Mouse (Mus musculus): ENCODE results near the gene Atmin.

The Atmin gene

DNA sequence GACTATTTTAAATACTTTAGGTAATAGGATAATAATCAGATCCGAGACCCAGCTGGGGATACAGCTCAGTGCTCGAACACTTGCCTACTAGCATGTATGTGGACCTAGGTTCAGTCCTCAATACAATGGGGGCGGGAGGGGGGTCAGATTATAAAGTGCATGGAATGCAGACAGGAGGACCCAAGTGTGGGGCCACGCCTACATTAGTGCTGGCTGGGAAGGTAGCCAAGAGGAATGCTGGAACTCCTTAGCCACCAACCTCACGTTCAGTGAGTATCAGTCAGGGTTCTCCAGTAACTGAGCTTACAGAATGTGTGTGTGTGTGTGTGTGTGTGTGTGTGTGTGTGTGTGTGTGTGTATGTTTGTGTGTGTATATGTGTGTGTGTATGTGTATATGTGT, 8.2 kb downstream of the Atmin start:
- peak; percentile 10 for DNase-seq (ENCODE audit: low read depth)

DNA sequence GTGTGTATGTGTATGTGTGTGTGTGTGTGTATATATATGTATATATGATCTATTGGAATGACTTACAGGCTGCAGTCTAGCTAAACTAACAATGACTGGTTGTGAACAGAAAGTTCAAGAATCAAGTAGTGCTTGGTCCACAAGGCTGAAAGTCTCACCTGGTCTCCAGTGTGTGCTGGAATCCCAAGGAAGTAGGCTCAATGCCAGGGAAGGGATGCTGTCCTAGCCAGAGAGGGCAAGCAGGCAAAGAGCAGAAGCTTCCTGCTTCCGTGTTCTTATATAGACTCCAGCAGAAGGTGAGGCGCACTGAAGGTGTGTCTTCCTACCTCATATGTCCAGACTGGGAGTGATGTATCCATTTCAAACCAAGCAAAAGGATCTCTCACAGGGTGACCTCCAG, 8.6 kb downstream of the Atmin start:
- DNase-seq (ENCODE audit: low read depth), result no peak

DNA sequence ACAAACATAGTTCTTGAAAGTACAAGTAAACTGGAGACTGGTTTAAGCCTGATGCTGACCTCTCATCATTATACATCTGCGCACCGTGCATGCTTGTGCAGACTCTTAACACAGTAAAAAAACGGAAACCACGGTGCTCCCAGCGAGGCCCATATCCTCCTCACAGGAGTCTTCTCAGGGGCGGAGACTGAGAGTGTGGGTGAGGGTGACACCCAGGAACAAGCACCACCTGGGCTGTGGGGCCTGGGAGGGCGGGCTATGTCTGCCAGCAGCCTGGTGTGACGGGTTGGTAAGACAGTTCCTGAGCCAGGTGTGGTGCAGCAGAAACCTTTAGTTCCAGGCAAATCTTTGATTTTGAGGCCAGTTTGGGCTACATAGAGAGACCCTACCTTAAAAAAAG, 9.2 kb downstream of the Atmin start:
- no peak for DNase-seq (ENCODE audit: low read depth)

DNA sequence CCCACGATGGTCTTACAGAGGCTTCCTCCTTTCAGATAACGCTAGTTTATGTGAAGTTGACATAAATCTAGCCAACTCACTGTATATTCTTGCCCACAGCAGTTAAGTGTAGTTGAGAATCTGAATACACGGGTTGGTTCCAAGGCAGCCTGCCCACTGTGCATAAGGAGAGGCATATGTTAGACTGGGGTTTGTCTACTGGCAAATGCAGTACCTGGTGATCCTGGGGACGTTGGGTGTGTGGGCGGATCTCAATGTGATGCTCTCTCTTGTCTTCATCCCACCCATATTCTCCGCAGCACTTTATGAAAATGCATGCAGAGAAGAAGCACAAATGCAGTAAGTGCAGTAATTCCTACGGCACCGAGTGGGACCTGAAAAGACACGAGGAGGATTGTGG, 11.2 kb downstream of the Atmin start:
- DNase-seq (ENCODE audit: low read depth), result no peak

- DNase-seq (ENCODE audit: low read depth), result no peak
Observed at GRCm38 (mm10) chr8:116969531-116969930, 26.3 kb downstream of the Atmin start.

GRCm38 (mm10) chr8:116975066-116975465, 31.9 kb downstream of the Atmin start:
- no peak for DNase-seq (ENCODE audit: low read depth)

GRCm38 (mm10) chr8:116975606-116976005, 32.4 kb downstream of the Atmin start:
- DNase-seq (ENCODE audit: low read depth), result no peak

GRCm38 (mm10) chr8:116978052-116978451, 34.9 kb downstream of the Atmin start:
- DNase-seq (ENCODE audit: low read depth), result no peak

DNA sequence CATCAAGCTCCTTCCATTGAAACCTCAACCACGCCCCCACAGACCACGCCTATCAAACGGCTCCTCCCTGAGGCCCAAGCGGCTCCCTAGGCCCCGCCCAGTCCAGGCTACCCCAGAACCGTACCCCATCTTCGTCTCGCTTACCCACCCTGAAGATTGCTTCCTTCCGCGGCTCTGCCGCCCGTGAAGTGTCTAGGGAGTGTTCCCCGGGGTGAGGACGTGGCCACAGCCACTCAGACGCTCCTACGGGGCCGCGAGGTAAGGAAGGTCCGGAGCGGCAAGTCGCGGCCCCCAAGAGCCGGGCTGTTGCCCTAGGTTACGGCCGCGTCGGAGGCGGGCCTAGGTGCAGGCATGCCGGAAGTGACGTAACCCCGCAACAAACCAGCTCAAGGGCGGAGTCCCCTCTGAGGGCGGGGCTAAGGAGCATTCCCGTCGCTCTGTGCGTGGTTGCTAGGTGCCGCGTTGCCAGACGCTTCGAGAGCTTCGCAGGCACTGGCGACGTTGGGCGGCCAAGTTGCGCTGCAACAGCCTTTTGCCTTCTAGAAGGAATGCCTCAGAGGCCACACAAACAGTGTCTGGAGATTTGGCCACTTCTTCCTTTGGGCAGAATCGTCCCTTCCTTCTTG, 35.6 kb downstream of the Atmin start, which contains the start of gene 1700030J22Rik:
Gene 1700030J22Rik, minus strand, starts transcription at position 329 of the 626 bp plus-strand sequence.
- peak; percentile 94 for DNase-seq (ENCODE audit: low read depth)

DNA sequence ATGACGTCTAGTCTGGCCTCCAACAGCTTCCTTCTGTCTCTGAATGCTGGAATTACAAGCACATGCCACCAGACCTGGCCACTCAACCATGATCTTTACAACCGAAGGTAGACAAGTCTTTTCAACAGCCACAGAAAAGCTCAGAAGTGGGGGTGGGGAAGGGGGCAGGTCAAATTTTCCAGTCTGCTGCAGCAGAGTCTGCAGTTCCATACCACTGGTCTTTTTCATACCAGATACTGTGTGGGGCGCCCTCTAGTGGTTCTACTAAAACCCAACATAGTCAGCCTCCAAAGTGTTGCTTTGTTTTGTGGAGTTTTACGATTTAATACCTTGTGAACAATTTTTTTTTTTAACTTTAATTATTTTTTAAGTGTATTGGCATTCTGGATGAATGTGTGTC, 36.9 kb downstream of the Atmin start:
- peak; percentile 29 for DNase-seq (ENCODE audit: low read depth)

GRCm38 (mm10) chr8:116989842-116990241, 46.6 kb downstream of the Atmin start:
- no peak for DNase-seq (ENCODE audit: low read depth)

- no peak for DNase-seq (ENCODE audit: low read depth)
Observed at GRCm38 (mm10) chr8:116991241-116991640, 48.0 kb downstream of the Atmin start.

GRCm38 (mm10) chr8:116992176-116992971, 49.2 kb downstream of the Atmin start:
- DNase-seq (ENCODE audit: low read depth), result peak; percentile 31

GRCm38 (mm10) chr8:116993095-116993867, 50.1 kb downstream of the Atmin start, which contains the start of gene Gcsh:
Gene Gcsh, minus strand, starts transcription at chr8:116993537.
- DNase-seq (ENCODE audit: low read depth), result peak; percentile 96

GRCm38 (mm10) chr8:116994016-116994716, 51.0 kb downstream of the Atmin start:
- no peak for DNase-seq (ENCODE audit: low read depth)

Data from fibroblast of lung, adult 2 months (primary cell).